Mouse (Mus musculus): Measurements from ENCODE around the gene Cobl.

The Cobl gene

DNA sequence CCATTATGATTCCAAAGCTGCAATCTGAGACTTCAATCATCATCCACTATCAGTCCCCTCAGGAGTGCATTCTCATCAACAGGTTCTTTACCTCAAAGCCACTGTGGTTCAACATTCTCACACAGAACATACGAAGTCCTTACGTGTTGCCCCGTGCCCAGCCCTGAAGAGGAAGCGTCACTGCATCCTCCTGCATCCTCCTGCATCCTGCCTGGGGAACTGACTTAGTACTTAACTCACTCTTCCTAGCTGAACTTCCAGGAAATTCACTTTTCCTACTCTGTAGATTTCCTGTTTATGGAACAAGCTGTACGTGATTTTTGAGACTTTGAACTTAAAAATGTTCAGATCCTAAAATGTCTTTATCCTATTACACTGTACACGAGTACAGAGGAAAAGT, 153.3 kb downstream of the Cobl start:
- in situ Hi-C loops (cut with MseI, MboI), result loop anchor here in 1 of 2 experiments (10.0 kb wide), 1 partner anchor 243 kb away; no protein-coding TSS in a partner anchor

DNA sequence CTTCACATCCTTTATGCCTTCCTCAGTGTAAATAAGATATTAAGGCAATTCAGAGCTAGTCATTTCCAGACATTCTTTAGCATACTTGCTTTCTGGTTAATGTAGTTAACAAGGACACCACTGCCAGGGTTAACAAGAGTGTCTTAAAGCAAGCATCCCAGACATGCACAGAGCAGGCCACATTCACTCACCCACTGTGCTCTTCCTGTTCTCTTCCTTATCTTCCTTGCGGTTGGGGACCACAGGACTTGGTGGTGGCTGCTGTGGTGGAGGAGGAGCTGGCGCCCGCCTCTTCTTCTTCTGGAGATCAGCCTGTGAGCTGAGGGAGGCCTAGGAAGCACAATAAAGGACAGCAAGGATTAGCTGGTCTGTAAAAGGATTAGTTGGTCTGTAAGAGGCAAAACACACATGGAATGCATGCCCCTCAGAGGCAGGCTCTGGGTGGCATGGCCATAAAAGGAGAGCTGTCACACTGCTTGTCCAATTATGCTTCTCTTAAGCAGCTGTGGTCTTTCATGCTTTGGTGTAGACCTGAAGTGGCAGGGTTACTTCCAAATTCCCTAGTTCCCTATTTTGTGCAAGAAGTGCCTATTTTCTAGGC, 155.2 kb downstream of the Cobl start:
- in situ Hi-C loops (cut with MseI, MboI), result loop anchor here in 1 of 2 experiments (10.0 kb wide), 1 partner anchor 245 kb away; no protein-coding TSS in a partner anchor

DNA sequence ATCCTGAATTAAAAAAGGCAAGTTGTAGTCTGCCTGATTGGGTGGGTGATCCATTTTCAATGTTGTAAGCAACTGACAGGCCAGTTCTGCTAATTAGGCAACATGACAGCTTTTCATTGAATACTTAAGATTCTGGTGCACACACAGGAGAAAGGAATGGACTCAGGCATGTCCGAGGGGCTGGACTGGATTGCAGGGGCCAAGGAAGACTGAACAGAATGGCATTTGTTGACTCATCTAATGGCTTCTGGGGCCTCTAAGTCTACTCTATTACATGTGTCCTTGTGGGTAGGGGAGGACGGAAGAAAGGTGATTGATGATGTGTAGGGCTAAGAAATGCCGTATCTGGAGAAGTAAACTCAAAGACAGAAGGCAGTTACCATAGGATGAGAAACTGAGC, 159.9 kb downstream of the Cobl start:
- in situ Hi-C loops (cut with MseI, MboI), result no loop called here

DNA sequence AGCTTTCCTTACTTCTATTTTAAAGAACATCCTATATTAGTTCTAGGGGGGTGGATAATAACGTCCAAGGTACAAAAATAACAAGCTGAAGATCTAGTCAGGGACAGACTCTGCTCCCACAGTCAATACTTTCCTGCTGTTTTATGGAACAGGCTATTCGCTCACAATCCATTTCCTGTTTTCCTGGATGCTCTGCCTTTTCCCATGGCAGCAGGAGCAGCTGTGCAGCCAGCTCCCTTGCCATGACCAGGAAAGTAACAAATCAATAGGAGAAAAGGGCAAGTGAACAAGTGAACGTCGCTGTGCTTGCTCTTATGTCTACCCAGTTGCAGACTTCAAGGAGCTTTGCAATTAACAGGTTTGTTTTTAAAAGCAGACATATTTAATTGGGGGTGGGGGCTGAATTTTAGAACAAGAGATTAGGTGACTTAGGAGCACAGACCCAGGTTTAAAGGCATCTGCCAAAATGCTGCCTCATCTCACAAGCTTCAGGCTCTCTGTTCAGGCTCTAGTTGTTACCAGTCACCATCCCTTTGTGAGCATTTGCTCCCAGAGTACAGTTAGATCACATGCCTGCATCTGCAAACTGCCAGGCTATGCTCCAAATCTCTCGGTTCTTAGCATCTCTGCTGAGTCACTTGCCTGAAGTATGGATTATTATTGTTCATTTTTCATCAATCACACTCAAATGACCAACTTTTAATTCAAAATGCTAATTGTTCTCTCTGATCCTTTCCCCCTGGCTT, 164.9 kb downstream of the Cobl start:
- in situ Hi-C loops (cut with MseI, MboI), result loop anchor here (10.0 to 25.0 kb wide), 2 partner anchors 263 to 275 kb away; partner anchors contain the start of gene Grb10 (in 1 of the 2)

DNA sequence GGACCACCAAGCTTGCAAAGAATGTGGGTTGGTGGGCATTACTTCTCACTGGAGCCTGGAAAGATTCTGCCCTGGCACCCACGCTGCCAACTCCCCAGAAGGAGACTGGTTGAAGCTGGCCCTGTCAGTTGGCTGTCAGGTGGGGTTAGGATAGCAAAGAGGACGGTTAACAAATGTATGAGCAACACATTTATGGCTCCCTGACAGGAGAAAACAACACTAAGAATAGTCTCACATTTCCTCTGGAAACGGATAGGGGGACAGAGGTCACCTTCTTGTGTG, 173.2 kb downstream of the Cobl start:
- in situ Hi-C loops (cut with MseI, MboI), result loop anchor here (10.0 to 25.0 kb wide), 2 partner anchors 254 to 267 kb away; partner anchors contain the start of gene Grb10 (in 1 of the 2)

DNA sequence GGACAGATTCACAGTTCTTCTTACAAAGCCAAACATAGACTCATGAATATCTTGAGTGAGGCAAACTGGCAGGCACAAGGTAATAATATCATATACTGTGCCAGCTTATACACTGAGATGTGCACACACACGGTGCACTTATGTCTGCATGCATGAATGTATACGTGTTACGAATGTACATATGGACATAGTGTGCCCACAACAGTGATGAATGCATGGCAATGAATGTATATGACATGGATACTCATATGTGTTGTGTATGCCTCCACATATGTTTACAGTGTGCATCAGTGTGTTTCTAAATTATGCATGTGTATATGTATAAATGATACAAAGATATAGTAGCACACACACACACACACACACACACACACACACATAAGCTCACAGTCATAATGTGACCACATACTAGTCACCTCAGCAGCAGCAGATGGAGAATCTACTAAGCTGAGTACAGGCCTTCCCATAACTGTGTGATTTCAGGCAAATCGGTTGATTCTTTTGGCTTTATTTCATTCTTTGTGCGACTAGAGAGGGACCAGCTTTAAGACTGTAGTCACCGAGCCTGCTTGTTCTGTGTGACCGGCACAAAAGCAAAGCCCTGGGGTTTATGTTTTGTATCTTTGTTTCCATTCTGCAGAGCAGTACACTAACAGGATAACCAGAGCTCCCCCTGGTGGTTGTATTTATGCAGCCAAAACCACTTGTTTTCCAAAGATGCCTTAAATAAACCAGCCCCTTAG, 173.7 kb downstream of the Cobl start:
- in situ Hi-C loops (cut with MseI, MboI), result loop anchor here (10.0 to 25.0 kb wide), 2 partner anchors 254 to 266 kb away; partner anchors contain the start of gene Grb10 (in 1 of the 2)

DNA sequence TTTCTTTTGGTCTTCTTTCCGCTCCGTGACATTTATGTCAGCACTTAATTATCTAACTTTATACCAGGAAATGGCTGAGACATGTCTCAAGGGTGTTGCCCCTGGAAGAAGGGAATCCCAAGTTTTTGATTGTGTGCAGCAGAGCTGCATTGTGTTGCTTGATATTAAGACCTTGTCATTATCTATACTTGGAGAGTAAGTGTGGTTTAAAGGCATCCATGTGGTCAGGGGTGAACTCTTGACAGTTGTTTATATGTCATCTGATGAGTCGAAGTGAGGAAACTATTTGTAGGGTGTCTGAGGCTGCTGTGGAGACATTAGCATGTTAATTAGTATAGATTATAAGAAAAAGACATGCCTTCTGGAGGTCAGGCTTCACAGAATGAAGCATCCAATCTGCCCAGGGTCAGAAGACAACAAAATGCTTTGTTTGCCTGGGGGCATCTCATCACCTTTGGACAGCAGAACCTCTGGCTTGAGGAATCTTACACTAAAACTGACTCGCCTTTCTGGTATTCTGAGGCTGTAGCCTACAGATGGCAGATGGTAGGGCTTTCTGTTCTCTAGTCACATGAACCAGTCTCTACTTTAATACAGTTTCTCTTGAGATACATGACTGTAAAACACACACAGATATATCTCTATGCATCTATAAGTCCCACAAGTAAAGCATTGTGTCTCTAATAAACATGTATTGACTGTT, 179.3 kb downstream of the Cobl start:
- in situ Hi-C loops (cut with MseI, MboI), result loop anchor here (5.0 to 25.0 kb wide), 3 partner anchors 248 to 473 kb away; partner anchors contain the start of gene Grb10 (in 1 of the 2)

DNA sequence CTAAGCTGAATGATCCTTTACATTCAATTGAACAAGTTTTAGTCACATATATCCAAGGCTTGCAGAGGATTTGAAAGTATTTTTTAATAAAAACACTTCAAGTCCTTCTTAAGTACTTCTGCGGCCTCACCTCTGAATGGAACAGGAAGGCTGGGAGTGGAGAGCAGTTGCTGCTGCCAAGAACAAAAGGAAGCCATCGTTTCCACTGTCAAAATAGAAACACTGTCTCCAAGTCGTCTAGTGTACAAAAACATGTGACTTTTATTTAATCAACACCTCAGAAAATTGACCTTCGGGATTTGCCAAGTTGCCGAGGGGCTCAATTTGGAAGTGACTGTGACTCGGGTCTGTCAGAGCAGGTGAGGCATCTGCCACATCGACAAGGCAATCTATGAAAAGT, 184.0 kb downstream of the Cobl start:
- in situ Hi-C loops (cut with MseI, MboI), result loop anchor here (10.0 to 25.0 kb wide), 2 partner anchors 243 to 466 kb away; partner anchors contain the start of gene Grb10 (in 1 of the 2)

DNA sequence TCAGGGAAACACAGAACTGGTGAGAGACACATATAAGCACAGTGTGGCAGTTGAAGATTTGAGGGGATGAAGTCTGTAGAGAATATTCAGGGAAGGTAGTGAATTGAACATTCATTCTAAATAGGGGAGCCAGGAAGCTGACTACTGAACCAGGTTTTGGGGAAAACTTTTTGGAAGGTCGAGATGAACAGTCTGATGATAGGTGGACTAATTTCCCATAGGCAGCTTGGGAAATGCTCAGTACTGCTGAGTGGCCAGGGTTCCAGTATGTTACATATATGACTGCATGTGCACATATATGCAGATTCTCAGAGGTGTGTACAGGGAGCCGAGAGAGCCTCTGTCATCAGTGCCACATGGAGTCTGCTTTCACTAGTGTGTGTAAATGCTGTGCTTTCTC, 190.5 kb downstream of the Cobl start:
- in situ Hi-C loops (cut with MseI, MboI), result no loop called here

DNA sequence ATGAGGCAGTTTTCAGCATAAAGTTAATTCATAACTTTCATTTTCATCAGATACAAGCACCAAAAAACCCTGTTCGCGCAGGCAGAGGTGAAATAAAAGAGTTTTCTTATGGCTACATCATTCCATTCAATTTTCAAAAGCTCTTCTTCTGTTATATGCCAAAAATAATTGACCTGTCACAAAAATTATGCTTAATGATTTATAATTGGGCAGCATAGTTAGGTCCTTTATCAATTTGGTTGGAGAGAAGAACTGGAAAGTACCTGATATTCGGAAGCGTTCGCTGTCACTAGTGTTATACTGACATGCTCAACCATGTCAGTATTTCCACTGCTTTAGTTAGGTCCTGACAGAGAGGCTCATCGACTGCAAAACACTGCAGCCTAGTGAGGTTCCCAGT, 191.0 kb downstream of the Cobl start:
- in situ Hi-C loops (cut with MseI, MboI), result no loop called here

DNA sequence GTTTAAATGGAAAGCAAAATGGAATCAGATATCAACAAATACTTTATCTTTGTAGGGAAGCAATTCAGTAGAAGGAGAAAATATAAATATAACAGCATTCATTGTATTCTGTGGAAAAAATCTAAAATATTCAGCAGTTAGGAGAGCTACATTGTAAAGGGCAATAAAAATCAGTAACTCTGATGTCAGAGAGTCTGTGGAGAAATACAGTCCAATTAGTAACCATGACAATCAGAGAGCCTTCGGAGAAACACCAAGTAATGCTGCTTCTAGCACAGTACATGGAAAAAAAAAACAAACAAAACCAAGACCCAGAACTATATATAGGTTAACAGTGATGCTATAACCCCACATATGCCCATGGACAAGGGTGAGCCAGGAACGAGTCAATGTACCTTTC, 206.3 kb downstream of the Cobl start:
- in situ Hi-C loops (cut with MseI, MboI), result no loop called here

DNA sequence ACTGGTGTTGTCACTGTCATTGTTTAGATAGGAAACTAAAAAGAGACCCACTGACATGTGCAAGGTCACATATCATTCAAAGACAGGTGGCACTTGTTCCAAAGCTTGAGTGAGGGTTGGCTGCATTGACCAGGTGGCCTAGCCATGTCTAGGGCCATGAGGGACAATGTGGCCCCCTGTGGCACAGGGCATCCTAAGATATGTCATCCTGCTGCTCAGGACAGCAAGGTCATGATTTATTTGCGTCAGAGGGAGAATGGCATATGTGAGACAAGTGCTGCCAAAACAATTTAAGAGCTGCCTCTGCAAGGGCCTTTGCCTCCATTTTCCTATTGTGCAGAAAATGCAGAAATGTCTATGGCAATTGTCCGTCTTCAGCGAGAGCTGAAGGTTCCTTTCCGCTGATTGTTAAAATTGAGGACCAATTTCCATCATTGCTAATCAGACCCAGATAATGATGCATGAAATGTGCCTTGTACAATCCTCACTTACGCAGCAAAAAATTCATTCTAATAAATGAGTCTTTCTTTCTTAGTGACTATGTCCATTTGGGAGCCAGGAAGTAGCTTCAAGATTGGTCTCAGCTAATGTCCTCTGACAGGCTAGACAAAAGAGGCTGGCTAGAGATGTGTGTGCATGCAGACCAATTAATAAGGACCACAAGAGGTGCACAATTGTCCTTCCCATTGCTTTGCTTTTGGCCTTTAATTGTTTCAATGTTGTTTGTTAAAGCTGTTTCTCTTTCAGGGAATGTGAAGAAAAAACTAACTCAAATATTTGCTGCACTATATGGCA, 207.2 kb downstream of the Cobl start:
- in situ Hi-C loops (cut with MseI, MboI), result no loop called here

DNA sequence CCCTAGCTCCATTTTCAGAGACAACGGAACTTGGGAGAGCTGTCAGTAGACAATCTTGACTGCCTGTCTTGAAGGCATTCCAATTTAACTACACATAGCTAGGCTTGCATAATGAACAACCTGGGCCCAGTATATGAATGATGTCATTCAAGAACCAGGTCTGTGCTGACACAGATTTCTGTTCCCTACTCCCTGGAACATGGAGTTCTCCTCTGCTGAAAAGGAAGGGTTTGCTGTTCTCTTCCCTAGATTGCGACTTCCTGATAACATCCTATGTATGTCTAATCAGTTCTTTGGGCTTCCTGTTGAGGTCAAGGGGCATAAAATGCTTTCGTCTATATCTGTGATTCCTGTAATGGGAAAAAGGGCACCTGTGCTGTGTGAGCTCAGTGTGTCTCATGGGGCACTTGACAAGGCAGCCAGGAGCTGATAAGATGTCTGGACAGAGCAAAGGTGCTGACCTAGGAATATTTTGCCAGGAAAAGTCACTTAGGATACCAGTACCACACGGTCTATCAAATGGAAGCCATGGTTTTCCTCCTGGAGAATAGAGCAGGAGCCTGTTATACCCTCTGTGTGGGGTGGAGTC, 219.3 kb downstream of the Cobl start:
- in situ Hi-C loops (cut with MseI, MboI), result no loop called here

DNA sequence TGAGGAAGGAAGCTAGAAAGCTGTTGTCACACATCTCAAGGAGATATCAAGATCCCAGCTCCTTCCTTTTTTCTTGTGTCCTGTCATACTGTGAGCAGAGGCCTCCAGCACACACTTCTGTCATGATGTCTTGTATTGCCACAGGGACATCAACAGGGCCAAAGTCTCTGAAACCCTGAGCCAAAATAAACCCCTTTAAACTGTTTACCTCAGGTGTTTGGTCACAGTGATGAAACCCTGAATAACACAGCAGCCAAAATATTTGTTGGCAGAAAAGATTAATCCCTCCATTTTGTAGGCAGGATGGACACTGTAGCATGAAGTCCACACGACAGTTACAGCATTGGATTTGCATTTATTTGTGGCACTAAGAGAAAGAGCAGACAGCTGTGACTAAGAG, 228.4 kb downstream of the Cobl start:
- in situ Hi-C loops (cut with MseI, MboI), result no loop called here

DNA sequence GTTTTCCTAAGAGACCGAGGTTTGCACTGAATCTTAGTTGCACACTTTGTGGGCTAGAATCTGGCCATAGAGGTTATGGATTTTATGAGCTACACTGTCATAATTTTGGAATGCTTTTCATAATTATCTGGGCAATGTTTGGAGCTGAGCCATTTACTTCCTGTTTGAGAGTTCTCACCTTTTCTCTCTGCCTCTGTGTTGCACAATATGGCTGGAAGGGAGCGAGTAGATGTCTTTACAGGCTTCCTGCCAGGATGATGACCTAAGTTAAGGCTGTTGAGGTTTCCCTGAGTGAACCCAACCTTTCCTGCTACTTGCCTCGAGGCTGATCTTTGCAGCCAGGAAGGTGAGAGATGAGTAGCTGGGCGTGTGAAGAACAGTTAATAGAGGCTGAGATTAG, 229.9 kb downstream of the Cobl start:
- in situ Hi-C loops (cut with MseI, MboI), result no loop called here

DNA sequence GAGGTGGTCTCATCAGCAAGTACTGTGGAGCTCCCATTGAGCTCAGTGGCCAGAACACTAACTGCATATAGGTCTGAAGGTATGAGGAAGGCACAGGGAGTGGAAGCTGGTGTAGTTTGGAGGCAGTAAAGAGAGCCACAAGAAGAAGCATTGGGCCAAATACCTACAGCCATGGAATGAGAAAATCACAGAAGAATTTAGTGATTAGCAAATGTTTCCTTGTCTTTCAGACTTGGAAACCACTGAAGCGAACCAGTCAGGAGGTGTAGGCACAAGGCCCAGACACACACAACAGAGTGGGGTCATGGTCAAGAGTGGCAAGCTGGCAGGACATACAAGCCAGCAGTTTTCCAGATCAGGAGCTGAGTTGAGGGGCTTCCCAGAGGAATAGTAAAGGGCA, 230.6 kb downstream of the Cobl start:
- in situ Hi-C loops (cut with MseI, MboI), result no loop called here

DNA sequence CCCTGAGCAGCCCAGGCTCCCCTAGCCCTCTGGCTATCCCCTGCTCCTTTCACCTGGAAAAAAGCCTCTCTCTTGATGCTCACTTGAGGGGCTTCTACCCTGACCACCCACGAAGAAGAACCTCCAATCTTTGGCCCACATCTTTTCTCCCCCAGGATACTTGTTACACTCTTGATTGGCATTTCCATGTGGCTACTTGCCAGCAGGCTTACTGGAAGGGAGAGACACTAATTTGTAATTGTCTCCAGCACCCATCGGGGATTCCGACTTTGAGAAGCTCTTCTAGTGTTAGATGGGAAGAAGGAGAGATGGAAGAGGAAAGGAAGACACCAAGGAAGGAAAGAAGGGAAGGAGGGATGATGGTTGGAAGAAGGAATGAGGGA, 232.0 kb downstream of the Cobl start:
- in situ Hi-C loops (cut with MseI, MboI), result no loop called here

DNA sequence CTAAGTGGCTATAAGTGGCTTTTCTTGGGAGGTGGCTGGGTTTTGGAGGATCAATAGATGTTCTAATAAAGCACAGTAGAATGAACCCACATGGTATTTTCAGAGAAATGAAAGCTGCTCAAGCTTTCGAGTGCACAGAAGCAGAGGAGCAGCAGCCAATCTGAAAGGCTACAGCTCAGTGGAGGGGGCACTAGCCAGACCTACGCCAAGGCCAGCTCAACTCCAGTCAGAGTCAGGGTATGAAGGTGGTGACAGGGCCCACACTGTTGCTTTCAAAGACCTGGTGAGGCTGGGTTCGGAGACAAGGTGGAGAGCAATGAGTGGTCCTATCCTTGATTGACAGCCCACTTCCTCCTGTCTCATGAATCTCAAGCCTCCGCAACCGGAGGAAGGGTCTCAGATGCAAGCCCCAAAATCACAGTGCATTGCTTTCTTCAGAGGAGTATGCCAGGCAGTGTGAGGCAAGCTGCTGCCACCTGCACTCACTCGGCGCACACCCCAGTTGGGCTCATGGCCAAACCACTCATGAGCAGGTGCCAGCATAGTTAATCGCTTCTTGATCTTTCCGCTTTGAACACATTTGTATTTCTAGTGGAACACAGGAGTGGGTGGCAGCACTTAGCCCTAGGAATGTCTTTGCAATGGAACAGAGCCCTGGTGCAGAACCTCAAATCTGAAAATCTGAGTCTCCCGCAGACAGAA, 232.6 kb downstream of the Cobl start:
- in situ Hi-C loops (cut with MseI, MboI), result no loop called here

DNA sequence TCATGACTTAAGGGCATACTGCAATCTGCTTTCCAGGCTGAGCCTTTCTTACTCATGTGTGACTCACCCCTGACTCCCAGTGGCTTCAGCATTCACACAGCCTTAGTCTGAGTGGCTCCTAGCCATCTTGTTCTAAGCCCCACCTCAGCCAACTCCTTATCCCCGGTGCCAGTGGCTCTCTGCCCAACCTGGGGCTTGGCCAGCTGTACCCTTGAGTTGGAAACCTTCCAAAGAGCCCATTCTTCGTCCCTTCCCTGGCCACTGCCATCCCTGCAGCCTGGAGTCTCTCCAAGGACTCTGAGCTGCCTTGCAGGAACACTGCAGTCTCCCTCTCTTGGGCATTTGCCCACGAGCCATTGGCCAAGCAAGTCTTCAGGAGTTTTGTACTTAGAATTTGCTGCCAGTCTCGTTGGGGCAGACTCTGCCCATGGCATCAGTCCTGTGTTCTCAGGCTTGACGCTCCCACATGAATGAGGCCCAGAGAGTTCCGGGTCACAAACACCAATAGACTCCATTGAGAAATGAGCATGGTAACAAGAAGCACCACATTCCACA, 233.2 kb downstream of the Cobl start:
- in situ Hi-C loops (cut with MseI, MboI), result no loop called here

DNA sequence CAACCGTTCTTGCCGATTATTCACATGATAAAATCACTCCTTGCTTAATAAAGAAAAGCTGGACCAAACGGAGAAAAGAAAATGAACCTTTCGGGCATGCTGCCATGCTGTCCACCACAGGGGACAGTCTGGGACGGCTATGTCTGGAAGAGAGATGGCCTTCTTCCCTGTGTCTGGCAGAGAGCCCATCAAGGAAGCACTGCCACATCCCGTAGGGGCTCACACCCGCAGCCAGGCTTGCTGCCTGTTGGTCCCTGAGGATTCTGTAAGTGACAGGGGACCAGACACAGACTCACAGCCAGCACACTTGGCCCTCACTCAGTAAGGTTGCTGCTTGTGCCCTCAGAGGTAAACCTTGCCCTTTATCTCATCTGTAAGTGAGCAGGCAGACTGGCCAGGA, 235.3 kb downstream of the Cobl start:
- in situ Hi-C loops (cut with MseI, MboI), result no loop called here
